Mouse (Mus musculus): ENCODE results near the gene Add2.
"Not testable (repeated sequence)": the region's sequence is repeated elsewhere in the genome, so short reads cannot be mapped to it uniquely, and the experiment has no call there.

Gene Add2

DNA sequence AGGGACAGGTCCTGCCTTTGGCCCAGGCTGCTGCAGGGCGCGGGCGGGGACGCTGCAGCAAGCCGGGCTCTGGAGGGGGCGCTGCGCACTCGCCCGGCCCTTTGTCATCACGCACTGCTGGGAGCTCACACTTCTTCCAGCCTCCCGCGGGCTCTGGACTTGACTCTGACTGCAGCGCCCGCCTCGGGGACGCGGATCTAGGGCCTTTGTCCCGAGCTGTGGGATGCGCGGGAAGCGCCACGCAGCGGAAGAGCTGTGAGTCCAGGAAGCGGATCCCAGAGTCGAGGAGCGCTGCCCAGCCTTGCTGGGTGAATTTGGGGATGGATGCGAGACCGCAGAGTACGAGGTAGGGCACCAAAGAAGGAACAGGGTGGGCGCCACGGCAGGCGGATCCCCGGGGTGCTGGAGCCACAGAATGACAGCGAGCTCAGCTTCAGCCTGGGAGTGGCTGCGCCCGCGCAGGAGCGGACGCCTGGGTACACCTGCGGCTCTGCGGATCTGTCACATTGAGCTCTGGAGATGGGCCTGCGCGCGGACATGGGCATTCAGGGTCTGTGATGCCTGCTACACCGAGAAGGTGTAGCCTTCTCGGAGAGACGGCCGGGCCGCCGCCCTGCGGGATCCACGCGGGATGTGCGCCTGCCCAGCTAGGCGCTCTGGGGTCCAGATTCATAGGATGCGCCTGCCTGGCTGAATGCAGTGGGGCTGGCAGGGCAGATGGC, at the start of gene Add2:
Gene Add2 (plus strand): TSS at position 81 of the 722 bp plus-strand sequence.
- no peak for DNase-seq (ENCODE audit: low read depth, low spot score)

DNA sequence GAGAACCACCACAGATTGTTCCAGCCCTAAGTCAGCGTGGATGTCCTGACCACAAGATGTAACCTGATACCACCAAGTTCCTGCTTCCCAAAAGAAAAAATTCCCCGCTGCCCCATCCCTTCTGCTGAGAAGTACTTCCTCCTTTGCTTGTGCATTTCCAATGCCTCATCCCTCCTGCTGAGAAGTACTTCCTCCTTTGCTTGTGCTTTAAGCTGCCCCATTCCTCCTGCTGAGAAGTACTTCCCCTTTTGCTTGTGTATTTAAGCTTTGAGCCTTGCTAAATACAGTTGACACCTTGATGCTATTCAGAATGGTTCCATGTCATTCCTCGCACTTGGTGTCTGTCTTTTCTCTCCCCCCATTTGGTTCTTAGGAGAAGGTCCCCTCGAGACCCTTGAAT, 49.7 kb upstream of the Add2 start:
- not testable (repeated sequence) for DNase-seq (ENCODE audit: low read depth, low spot score)

DNA sequence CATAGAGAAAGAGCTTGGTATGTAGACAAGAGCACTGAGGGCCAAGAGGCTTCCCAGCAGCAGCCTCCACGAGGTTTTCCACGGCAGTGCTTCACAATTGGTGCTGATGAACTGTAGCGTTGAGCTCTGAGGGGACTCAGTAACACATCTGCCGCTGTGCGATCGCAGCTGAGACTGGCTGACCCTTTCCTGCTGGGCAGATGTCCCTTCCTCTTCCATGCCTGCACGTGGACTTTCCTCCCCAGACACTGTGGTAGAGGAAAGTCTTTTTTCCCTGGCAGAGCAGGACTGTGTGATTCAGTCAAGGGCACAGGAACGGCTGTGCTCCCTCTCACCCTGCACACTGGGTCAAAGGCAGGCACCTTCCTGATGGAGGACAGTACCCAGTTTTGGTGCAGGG, 44.1 kb upstream of the Add2 start:
- no peak for DNase-seq (ENCODE audit: low read depth, low spot score)

DNA sequence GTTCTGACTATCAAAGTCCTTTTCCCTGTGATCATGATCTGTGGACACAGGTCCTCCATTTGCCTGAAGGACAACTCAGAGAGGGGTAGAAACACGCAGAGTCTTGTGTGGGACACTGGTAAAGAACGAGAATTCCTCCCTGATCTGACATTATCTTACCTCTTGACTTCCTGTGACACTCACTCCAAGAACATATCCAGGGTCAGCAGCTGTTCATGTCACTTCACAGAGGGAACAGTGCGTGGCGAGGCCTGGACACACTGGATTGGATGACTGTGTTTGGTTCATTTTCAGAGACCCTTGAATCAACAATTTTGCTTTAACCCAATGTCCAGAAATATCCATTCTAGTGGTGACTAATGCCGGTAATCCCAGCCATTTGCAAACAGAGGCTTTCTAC, 38.9 kb upstream of the Add2 start:
- not testable (repeated sequence) for DNase-seq (ENCODE audit: low read depth, low spot score)

DNA sequence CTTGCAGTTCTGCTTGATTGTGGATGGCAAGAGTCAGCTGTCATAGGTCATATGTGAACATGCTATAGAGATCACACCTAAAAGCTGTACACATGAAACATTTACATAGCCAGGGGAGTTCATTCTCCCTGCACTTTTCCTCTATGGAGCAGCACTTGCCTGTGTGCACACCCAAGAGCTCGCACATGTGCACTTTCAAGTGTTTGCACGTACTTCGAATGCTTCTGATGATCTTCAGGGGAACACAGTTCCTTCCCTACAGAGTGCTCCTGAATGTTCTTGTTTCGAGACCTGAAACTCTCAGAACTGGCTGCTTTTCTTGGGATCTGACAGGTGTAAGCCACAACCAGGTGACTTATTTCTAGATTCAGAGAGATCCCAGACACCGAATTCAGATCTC, 37.7 kb upstream of the Add2 start:
- not testable (repeated sequence) for DNase-seq (ENCODE audit: low read depth, low spot score)

DNA sequence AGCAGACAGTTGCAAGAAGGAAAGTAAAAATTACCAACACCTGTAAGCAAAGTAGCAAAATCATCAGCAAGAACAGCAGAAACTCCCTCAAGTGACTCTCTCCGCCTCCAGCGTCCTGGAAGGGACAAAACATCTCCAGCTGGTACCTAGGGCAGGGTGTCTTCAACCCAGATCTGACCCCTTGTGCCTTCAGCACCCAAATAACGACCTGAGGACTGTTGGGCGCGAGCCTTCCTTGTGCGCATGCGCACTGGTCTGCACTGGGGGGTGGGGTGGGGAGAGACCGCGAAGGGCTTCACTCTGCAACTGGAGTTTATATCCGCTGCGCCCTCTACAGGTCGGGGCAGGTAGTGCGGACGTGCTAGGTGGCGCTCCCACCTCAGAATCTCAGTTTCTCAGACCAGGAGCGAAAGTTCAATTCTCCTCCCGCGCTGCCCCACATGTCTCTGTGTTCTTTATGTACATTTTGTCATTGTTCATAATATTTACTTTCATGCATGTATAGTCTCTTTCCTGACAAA, 25.0 kb upstream of the Add2 start:
- DNase-seq (ENCODE audit: low read depth, low spot score), result no peak

DNA sequence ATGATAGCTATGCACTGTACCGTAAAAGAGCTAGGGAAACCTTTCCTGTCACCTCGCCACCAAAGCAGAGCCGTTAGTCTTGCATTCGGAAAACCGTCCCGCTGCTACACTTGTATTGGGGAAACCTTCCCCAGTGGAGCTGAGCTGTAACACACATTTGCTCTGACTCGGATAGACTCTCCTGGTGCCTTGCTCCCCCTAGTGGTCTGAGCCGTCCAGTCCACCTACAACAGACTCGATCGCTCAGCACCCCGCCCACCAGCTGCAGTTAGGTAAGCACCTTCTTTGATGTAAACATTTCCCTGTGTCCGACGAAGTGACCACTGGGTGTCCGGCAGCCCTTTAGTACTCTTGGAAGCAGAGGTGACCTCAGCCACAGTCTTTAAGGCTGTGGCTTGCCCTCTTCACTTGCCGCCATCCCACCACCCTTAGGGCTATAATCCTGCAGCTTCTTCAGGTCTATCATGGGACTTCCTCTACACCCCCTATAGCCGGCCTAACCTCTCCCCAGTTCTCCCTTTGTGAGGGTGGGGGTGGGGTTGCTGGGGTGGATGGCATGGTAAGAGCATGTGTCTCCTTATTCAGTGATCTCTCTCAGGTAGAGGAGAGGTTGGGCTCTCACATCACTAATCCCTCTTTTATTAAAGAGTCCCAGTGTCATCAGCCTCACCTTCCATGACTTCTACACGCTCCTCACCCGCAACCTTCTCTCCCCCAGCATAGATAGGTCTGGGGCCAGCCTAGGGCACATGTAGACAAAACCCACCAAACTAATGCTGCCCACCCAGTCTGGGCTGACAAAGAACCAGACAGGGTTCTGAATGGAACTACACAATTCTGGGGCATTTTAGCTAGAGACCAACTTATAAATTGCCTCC, 24.0 kb upstream of the Add2 start:
- peak; percentile 95 for DNase-seq (ENCODE audit: low read depth, low spot score)

DNA sequence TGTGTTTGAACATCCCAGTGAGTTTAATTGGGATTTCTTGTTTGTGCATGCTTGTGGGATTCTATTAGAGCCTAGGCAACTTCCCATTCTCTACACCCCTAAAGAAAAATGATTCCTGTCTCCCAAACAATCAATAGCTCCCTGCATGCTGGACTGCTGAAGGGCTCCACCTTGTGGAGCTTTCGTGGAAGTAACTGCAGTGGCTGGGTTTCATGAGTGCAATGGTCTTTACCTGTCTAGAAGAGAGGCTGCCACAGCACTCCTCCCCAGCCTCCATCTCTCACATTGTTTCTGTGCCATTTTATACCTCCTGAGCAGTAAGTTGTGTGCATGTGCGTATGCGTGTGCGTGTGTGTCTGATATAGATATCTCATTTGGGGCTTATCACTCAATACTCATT, 18.5 kb upstream of the Add2 start:
- peak; percentile 74 for DNase-seq (ENCODE audit: low read depth, low spot score)

DNA sequence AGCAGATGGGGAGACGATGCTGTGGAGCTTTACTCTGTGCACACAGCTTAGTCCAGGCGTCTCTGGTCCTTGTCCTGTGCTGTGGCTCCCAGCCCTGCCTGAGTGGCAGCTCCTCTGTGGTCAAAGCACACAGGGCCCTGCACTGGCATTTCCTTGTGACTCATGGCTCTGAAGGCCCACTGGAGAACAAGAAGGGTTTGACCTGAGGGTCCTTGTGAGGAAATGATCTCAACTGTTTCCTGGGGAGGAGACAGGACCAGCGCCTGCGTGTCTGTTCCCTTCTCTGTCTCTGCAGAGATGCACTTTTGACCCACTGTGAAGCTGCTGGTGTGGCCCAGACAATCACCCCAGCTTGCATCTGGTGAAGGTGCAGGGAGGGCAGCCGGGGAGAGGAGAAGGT, 13.7 kb upstream of the Add2 start:
- peak; percentile 28 for DNase-seq (ENCODE audit: low read depth, low spot score)

DNA sequence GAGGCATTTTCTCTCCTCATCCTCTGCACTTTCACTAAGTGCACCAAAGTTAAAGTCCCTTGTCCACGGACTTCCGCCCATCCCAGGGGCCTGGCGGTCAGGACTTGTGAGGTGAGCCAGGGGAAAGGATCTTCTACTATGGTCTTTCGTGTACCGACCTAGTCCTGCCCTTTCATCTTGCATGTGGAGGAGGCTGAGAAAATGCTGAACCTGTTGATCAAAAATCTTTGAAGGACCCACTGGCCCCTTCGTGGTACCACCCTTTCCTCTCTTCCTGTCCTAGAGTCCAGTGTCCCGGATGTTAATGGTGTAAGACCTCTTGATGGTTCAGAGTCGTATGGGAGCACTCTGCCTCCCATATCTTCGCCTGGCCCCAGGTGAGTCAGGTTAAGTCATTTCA, 12.6 kb upstream of the Add2 start, which contains the start of gene Figla:
Gene Figla (plus strand): TSS at position 301 of the 400 bp plus-strand sequence.
- no peak for DNase-seq (ENCODE audit: low read depth, low spot score)

DNA sequence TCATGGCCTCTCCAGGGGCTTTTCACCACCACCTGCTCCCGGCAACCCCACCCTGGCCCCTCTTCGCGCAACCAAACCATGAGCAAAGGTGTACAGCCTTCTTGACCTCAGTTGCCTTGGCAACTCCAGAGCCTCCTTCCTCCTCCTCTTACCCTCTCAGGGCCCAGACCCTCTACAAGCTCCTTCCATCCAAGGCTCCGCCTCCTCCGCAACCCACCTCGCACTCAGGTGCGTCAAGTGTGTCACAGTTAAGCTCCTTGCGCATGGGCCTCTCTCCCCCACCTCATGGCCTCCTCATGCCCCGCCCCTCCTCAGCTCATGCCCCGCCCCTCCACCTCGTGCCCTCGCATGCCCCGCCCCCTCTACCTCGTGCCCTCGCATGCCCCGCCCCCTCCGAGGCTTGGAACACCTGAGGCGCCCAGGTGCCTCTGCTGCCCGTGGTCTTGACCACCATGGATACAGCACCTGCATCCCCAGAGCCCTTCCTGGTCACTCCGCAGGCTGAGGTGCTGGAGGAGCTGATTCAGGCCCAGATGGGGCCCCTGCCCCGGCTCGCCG, 11.6 kb upstream of the Add2 start:
- no peak for DNase-seq (ENCODE audit: low read depth, low spot score)

DNA sequence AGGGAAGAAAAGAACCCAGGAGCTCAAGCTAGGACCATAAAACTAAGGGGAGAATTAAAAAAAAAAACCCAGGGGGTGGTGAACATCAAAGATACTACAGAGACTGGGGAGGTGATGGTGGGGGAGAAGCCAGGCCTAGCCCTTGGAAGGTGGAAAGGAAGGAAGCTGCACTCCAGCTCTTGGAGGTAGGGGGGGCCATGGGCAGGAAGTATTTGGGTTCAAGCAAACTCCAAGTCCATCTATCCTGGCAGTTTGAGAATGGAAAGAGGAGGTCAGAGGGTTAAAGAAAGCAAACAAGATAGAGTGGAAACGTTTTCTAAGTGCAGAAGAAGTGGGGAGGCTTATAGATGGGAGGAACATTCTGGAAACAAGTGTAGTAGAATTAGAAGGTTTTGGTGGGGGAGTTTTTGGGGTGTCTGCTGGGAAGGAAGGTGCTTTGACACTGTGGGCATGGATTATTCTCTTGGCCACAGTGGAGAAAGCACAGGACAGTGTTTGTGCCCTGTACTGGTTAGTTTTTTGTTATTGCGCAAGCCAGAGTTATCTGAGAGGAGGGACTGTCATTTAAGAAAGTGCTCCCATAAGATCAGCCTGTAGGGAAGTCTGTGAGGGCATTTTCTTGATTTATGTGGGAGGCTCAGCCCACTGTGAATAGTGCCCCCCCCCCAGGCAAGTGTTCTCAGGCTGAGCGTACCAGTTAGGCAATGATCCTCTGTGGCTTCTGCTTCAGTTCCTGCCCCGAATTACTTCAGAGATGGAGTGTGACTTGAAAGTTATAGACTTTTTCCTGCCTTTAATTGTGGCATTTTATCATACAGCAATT, 8.9 kb upstream of the Add2 start:
- no peak for DNase-seq (ENCODE audit: low read depth, low spot score)

DNA sequence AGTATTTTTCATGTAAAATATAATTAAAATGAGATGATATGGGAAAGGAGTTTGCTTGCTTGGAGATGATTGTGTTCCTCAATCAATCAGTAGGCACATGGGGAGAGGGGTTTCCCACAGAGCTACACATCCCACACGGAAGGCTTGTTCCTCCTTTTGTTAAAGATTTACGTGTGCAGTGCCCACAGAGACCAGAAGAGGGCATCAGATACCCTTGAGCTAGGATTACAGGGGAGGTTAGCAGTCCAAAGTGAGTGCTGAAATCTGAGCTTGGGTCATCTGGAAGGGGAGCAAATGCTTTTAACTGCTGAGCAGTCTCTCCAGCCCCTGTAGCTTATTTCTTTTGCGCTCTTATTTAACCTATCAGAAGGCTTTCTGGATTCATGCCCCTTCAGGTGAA, 7.5 kb upstream of the Add2 start:
- peak; percentile 65 for DNase-seq (ENCODE audit: low read depth, low spot score)

DNA sequence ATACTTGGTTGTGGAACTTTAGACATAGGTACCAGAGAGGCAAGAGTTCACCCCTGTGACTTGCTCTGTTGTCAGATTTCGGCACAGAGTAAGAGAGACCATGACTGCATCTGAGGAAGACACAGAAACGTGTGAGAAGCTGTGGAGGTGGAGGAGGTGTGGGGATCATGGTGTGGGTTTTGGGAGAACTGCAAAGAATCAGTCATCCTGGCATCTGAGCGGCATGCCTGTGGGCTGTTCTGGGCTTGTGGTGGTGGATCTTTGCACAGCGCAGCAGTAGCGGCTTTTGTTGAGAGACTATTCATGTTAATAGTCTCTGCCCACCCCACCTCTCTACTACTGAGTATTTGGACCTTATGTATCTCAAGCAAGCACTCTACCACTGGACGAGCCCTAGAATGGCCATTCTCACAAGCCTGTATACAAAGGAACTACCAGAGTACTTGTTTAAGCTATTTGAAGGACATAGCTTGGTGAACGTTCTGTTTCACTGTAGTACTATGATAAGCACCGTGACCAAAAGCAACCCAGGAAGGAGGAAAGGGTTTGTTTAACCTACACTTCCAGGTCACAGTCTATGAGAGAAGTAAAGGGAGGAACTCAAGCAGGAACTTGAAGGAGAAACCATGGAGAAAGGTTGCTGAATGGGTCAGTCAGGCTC, 1.7 kb upstream of the Add2 start:
- DNase-seq (ENCODE audit: low read depth, low spot score), result no peak

DNA sequence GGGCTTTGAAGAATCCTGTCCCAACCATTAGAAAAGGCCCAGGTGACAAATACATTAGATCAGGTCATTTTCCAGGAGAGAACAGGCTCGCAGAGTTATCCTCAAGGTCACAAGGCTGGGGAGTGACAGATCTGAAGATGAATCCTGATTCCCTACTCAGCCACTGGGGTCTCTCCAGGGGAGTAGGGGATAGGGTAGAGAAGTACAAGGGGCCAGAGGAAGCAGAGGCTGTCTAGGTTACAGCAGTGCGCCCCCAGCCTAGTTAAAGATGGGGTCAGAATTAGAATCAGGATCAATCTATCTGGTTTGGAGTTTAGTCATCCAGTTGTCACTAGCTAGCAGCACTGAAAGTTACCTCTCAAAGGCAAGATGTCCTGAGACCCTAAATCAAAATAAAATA, 331 bp upstream of the Add2 start:
- no peak for DNase-seq (ENCODE audit: low read depth, low spot score)

DNA sequence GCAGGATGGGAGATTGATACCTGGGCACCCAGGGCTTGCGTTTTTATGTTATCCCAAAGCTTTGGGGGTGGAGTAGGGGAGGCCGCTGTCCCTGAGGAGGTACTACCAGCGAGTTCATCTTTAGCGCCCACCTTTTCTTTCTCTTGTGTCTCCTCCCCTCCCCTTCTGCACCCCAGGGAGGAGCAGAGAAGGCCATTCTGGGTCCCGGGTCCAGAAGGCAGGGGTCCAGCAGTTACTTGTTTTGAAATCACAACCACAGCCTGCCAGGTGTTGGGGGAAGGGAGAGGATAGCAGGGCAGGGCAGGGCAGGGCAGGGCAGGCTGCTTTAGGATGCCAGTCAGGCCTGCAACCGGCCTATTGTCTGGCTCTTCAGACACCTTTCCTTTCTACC, 837 bp downstream of the Add2 start:
- no peak for DNase-seq (ENCODE audit: low read depth, low spot score)

DNA sequence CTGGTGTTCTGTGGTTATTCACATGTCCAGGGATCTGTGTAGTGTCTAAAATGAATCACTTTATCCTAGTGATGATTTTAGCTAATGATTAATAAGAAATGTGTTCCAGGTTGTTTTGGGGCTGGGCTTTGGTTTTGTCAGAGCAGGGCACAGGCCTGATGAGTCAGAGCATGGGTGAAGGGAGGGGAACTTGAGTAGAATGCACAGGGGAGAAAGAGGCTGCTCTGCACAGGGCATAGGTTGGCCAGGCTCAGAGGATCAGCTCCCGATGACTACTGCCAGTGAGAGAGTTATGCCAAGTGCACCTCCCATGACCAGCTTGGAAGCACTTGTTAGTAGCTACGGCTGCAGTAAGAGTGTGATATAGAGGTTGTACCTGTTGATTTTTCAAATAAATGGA, 3.0 kb downstream of the Add2 start:
- peak; percentile 63 for DNase-seq (ENCODE audit: low read depth, low spot score)

DNA sequence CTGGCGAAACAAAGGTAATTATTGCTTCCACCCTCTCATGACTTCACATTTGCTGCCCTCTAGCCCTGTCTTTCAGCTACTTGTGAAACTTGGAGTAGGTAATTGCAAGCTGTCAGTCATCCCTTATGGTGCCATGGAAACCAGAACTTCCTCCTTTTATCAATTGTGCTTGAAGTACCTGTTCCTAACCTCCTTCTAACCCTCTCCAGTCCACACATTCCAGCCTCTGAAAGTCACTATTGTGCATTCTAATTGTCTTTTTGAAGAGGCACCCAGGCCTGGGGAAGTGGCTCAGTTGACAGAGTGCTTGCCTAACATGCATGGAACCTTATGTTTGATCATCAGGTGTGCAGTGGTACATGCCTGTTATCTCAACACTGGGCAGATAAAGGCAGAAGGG, 5.2 kb downstream of the Add2 start:
- no peak for DNase-seq (ENCODE audit: low read depth, low spot score)

DNA sequence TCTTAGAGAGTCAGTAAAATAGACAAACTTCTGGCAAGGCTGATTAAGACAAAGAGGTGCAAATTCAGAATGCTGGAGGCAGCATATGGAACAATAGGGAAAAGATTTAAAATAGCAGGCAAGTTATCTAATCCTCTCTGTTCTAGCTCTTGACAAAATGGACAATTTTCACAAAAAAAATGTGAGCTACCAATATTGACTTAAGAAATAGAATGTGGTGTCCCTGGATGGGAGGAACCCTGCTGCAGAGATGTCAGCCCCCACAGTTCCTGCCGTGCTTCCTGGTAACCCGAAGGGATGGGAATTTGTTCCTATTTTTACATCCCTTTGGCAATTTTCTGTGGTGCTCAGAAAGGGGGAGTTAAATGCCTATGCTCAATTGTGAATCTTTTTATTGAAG, 10.4 kb downstream of the Add2 start:
- no peak for DNase-seq (ENCODE audit: low read depth, low spot score)

DNA sequence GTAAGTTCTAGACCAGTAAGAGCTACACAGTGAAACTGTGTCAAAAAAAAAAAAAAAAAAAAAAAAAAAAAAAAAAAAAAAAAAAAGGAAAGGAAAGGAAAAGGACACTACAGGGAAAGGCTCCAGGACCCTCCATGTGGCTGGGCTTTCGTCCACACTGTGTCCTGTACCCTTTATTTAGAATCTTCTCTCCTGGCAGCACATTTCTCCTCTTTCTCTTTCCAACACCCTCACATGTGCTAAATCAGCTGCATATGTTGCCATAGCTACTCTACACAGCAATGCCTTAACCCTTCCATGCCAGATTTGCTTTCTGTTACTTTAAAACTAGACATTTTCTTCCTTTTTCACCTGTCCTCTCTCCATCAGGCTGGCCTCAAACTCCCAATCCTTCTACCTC, 11.7 kb downstream of the Add2 start:
- no peak for DNase-seq (ENCODE audit: low read depth, low spot score)

DNA sequence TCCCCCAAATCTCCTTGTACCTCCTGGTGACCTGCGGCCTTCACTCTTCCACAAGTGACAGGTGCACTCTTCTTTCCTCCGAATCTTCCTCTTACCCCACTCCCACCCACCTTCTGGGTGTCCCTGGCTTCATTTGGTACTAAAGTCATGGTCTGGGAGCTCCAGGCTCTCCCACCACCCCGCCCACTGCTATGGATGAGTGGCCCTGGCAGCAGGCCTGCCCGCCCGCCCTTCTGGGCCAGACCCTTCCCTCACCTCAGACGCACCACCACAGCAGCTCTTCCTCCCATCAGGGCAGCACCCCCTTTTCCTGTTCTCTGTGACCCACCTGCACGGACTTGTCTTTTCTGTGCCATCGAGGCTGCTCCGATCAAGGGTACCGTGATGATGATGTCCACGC, 19.0 kb downstream of the Add2 start:
- DNase-seq (ENCODE audit: low read depth, low spot score), result no peak
